Mouse (Mus musculus): ENCODE measurements around the gene Serhl.

- TF ChIP-seq CTCF (IDR thresholded peaks at IDR 0.05; ENCODE audit: control insufficient read depth, insufficient read depth, insufficient replicate concordance, low read depth, low read length) (peak; percentile 16; the same call in 1 of the 2 replicates), POLR2A (IDR thresholded peaks at IDR 0.05; ENCODE audit: control insufficient read depth, low read depth, low read length) (no peak)
Observed at GRCm38 (mm10) chr15:83071752-83072151, 17.6 kb upstream of the Serhl start.
